Mouse (Mus musculus) olfactory bulb, adult 2 months (tissue): Measurements from ENCODE around the gene Krtap4-1. TPM values are rescaled to one million over a fixed set of nuclear protein-coding genes. Genes with fewer than 3 reads are reported as not detected.
"Not testable (repeated sequence)": the region's sequence is repeated elsewhere in the genome, so short reads cannot be mapped to it uniquely, and the experiment has no call there.

ENCODE experiments used
- H3K27ac ChIP-seq: fragments of 200-500 bp; 2 replicates; pipeline ENCODE4 v1.5.1; 2012; ENCODE audit warnings: low read depth, low read length; ENCODE audit not compliant: insufficient read depth
- H3K4me1 ChIP-seq: fragments of 200-500 bp; 2 replicates; pipeline ENCODE4 v1.6.1; 2012; ENCODE audit warnings: low read length; ENCODE audit not compliant: control insufficient read depth, insufficient read depth
- H3K4me3 ChIP-seq: fragments of 200-500 bp; 2 replicates; pipeline ENCODE4 v1.5.1; 2012; ENCODE audit warnings: mild to moderate bottlenecking, low read depth, low read length, moderate library complexity; ENCODE audit not compliant: insufficient read depth
- CTCF ChIP-seq: fragments of 200-500 bp; IDR thresholded peaks from 2 replicates; pipeline ENCODE4 v1.5.1; 2012; ENCODE audit warnings: low read depth, mild to moderate bottlenecking, low read length, moderate library complexity; ENCODE audit not compliant: insufficient read depth
- POLR2A ChIP-seq: fragments of 200-500 bp; IDR thresholded peaks from 2 replicates; pipeline ENCODE4 v1.6.1; 2012; ENCODE audit warnings: mild to moderate bottlenecking, low read depth, low read length, moderate library complexity; ENCODE audit not compliant: insufficient read depth
- WGBS: fragments of 180-500 bp; shearing (Covaris S2); methylation state at CpG from one replicate; pipeline ENCODE4 v1.1.7; 2018; 5-methylcytosine and 5-hydroxymethylcytosine counted together
- polyA plus RNA-seq: library from polyadenylated mRNA; stranded (reverse); fragments of >200 nt; gene quantifications from 2 replicates; pipeline ENCODE4 v1.2.4, GENCODE M21; 2012; ENCODE audit warnings: low replicate concordance; ENCODE audit not compliant: missing spikeins, insufficient read depth, insufficient read length

Krtap4-1 gene
- polyA plus RNA-seq, 1 experiment = not detected

DNA sequence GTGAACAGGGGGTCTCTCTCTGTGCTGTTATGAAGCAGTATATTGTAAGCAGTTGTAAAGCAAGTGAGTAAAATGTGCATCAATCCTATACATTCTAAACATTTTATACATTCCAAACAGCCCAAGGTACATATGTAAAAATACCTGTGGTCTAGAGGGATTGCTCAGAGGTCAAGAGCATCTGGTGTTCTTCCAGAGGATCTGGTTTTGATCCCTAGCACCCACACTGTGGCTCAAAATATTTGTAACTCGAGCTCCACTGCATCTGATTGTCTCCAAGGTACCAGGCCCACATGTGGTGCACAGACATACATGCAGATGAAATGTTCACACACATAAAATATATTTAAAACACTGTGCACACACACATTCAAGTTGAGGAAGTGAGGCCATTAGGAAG, 12.9 kb upstream of the Krtap4-1 start:
- H3K4me3 ChIP-seq = no peak overlapping the region
- peaks cover 10% of the 10 kb centered on the region; the same call in 1 of the 2 replicates for H3K4me1 ChIP-seq
- H3K27ac ChIP-seq = no peak overlapping the region
- TF ChIP-seq CTCF = no peak
- TF ChIP-seq POLR2A = no peak
- WGBS = 40% methylated on average over 1 of the region's 1 CpGs

DNA sequence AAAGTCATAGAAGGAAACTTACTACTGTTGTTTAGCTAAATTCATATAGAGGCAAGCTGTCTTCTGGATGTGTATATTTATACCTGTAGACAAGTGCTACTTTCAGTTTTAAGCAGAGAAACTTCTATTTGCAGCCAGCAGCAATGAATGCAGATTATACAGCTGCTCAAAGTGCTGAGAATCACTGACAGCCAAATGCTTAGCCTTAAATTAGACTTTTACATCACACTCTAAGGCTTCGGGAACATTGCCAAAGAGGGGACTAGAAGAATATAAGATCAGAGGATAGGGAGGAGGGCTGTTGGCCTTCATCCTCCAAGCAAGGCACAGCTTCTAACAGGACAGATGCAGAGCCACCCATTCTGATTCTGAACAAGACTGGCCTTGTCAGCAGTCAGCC, 9.0 kb upstream of the Krtap4-1 start:
- Histone ChIP-seq H3K4me3 (no peak overlapping the region), H3K27ac (peak overlapping the region; percentile 46), H3K4me1 (peaks cover 13% of the 10 kb centered on the region; the same call in 1 of the 2 replicates)
- TF ChIP-seq CTCF = no peak
- WGBS = 23% methylated on average over 1 of the region's 1 CpGs

DNA sequence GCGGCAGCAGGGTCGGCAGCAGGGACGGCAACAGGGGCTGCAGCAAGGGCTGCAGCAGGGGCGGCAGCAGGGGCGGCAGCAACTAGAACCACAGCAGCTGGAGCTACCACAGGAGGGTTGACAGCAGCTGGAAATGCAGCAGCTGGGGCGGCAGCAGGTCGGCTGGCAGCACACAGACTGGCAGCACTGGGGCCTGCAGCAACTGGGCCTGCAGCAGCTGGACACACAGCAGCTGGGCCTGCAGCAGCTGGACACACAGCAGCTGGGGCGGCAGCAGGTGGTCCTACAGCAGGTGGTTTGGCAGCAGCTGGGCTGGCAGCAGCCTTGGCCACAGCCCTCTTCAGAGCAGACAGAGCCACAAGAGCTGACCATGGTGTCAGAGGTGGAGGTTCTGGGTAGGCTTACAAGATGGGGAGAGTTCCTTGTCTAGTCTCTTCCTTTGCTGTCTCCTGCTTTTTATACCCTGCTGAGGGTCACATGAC, 6.7 kb upstream of the Krtap4-1 start, which contains the start of gene Krtap4-2:
Krtap4-2 (minus strand) TSS at position 432 of the 482 bp plus-strand sequence.
- WGBS = 42% methylated on average over 8 of the region's 8 CpGs
- Histone ChIP-seq H3K4me3 (no peak within 1 kb of the TSS), H3K4me1 (peaks cover 13% of the 10 kb centered on the region; the same call in 1 of the 2 replicates), H3K27ac (no peak within 1 kb of the TSS)
- TF ChIP-seq POLR2A (no peak), CTCF (no peak)

DNA sequence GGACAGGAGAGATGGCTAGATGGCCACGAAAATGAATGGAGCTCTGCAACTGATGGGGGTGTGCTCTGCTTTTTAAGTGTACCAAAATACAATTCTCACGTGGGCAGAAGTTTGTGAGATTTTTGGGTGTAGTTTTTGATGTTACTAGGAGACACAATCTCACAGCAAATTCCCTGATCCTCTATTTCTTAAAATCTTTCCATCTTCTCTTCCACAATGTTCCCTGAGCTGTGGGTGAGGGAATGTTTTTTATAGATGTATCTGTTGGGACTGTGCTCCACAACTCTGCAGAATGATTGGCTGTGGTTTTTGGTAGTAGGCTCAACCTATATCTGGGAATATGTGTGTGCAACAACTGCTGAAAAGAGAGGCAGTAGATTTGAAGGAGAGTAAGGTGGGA, 5.3 kb upstream of the Krtap4-1 start:
- 56% methylated on average over 2 of the region's 2 CpGs for WGBS
- H3K27ac ChIP-seq = no peak overlapping the region
- H3K4me1 ChIP-seq = peaks cover 8% of the 10 kb centered on the region; the same call in 1 of the 2 replicates
- no peak overlapping the region for H3K4me3 ChIP-seq
- TF ChIP-seq POLR2A = no peak
- no peak for TF ChIP-seq CTCF

DNA sequence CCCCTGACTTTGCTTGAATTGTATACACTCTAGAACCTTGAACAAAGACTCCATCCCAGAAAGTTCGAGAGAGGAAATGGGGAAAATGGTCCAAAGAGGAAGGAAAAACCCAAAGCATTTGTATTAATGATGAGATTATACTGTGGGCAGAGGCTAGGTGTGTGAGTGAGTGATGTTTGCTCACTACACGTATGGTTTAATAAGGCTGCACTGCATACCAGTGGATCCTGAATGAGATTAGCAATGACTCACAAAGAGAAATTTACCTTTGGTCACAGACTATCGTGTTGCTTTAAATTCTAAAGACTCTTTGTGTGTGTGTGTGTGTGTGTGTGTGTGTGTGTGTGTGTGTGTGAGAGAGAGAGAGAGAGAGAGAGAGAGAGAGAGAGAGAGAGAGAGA, 2.9 kb upstream of the Krtap4-1 start:
- 71% methylated on average over 3 of the region's 3 CpGs for WGBS
- Histone ChIP-seq H3K4me3 (no peak overlapping the region), H3K4me1 (peaks cover 6% of the 10 kb centered on the region; the same call in 1 of the 2 replicates), H3K27ac (no peak overlapping the region)
- TF ChIP-seq POLR2A (no peak), CTCF (no peak)

DNA sequence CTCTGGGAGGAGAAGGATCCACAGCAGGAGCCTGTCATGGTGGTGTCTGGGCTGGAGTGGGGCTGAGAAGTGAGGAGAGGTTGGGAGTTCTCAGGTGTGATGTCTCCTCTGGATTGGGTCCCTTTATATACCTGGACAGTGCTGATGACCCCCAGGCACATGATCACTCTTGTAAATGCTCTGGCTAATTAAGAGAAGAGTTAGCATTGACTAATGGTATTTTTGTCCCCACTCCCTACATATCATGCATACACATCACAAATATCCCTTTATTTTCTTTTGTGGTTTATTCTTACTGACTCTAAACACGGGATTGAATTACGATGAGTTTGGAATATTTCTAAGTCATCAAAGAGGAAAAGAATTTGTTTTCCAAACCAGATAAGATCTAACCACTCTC, 7.7 kb downstream of the Krtap4-1 start, which contains the start of gene Gm11562:
Gm11562 (minus strand) TSS at position 101 of the 400 bp plus-strand sequence.
- TF ChIP-seq POLR2A (no peak), CTCF (no peak)
- Histone ChIP-seq H3K27ac (no peak within 1 kb of the TSS), H3K4me1 (no peaks in the 10 kb centered on the region), H3K4me3 (no peak within 1 kb of the TSS)
- WGBS = 94% methylated on average over 2 of the region's 2 CpGs

DNA sequence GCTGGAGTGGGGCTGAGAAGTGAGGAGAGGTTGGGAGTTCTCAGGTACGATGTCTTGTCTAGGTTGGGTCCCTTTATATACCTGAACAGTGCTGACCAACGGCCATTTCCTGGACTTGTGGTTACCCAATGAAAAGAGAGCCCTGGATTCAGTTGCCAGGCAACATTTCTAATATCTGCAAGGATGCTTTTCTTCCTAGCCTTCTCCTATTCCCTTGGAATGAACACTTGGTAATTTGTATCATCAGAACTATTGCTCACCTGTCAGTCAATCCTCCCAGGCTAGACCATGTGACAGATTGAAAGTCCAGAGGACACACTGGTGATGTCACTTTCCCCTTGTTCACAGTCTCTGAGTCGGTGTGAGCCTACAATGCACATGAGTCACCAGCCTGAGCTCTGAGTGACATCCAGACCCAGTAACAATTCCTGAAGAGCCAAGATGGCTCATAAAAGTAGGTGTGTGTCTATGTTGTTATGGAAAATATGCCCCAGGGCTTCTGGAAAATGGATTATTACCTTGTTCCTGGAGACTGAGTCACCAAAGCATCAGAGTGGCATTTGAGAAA, 13.2 kb downstream of the Krtap4-1 start, which contains the start of gene Krtap2-4:
Krtap2-4 (minus strand) TSS at position 51 of the 568 bp plus-strand sequence.
- 54% methylated on average over 3 of the region's 3 CpGs for WGBS
- Histone ChIP-seq H3K4me1 (no peaks in the 10 kb centered on the region), H3K4me3 (no peak within 1 kb of the TSS), H3K27ac (no peak within 1 kb of the TSS)
- no peak for TF ChIP-seq POLR2A
- no peak for TF ChIP-seq CTCF

DNA sequence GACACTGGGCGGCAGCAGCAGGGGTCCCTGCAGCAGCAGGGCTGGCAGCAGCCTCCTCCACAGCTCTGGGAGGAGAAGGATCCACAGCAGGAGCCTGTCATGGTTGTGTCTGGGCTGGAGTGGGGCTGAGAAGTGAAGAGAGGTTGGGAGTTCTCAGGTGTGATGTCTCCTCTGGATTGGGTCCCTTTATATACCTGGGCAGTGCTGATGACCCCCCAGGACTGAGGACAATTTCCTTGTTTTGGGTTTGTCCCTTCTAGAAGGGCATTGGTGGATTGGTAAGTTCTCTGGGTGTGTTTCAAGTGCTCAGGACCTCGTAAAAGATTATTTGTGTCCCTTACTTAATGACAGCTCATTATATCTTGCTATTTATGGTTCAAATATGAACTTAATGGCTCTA, 17.9 kb downstream of the Krtap4-1 start, which contains the start of gene Gm11937:
Gm11937 (minus strand) TSS at position 101 of the 400 bp plus-strand sequence.
- not testable (repeated sequence) for H3K27ac ChIP-seq, H3K4me3 ChIP-seq, H3K4me1 ChIP-seq
- 89% methylated on average over 1 of the region's 2 CpGs for WGBS

DNA sequence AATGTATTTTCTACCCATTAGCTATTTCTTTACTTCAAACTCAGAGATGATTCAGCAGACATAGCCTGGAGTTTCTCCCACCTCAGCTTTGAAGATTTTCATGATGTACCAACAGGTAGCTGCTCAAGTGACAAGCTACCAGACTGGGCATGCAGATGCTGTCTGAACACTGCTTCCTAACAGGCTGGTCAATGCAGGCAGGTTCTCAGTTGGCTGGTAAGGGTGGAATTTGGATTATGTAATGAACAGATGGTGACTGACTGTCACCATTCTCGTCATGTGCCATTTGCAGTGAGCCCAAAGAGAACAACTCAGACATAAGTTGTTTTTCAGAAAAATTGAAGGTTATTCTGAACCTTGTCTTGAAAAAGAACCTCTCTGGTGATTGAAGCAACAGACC, 18.9 kb downstream of the Krtap4-1 start:
- H3K4me1 ChIP-seq = no peaks in the 10 kb centered on the region
- 83% methylated on average over 1 of the region's 1 CpGs for WGBS
- H3K4me3 ChIP-seq = no peak overlapping the region
- TF ChIP-seq POLR2A (no peak), CTCF (no peak)
- H3K27ac ChIP-seq = no peak overlapping the region

DNA sequence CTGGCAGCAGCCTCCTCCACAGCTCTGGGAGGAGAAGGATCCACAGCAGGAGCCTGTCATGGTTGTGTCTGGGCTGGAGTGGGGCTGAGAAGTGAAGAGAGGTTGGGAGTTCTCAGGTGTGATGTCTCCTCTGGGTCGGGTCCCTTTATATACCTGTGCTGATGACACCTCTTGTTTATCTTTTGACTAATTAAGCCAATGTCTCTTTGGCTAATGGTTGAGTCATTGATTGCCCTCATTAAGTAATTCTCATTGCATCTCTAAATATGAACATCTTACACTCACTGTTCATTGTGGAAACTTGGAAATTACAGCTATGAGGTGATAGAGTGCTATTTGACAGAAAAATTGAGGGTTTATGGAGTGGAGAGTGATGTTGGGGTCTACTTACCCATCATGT, 24.8 kb downstream of the Krtap4-1 start, which contains the start of gene Gm11938:
Gm11938 (minus strand) TSS at position 101 of the 400 bp plus-strand sequence.
- not testable (repeated sequence) for H3K4me3 ChIP-seq, H3K4me1 ChIP-seq, H3K27ac ChIP-seq
- WGBS = 70% methylated on average over 1 of the region's 1 CpGs

DNA sequence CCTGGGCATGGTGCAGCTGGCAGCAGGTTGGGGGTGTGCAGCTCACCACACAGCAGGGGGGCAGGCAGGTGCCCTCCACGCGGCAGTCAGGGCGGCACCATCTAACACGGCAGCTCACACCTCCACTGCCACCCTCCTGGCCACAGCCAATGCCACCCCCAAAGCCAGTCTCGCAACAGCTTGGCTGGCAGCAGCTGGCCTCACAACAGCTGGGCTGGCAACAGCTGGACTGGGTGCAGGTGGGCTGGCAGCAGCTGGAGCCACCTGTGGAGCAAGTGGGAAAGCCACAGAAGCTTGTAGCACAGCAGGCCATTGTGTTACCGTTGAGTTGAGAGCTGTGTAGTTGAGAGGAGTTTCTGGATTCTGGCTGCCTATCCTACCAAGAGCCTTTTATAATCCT, 30.3 kb downstream of the Krtap4-1 start, which contains the start of gene Krtap9-3:
Krtap9-3 (minus strand) TSS at position 364 of the 400 bp plus-strand sequence.
- not testable (repeated sequence) for H3K4me3 ChIP-seq, H3K4me1 ChIP-seq, H3K27ac ChIP-seq
- 80% methylated on average over 6 of the region's 6 CpGs for WGBS
